Mouse (Mus musculus): ENCODE measurements at regions not wholly inside any gene's neighbourhood (a gene's known extent, or its start where the extent isn't known, plus 50 kb on each side); places are given as distances from the start of the nearest gene placed in this dataset.

GRCm38 (mm10) chr8:79515282-79515783, 116.0 kb upstream of the Smad1 start:
- DNase-seq (ENCODE audit: low spot score), result no peak

DNA sequence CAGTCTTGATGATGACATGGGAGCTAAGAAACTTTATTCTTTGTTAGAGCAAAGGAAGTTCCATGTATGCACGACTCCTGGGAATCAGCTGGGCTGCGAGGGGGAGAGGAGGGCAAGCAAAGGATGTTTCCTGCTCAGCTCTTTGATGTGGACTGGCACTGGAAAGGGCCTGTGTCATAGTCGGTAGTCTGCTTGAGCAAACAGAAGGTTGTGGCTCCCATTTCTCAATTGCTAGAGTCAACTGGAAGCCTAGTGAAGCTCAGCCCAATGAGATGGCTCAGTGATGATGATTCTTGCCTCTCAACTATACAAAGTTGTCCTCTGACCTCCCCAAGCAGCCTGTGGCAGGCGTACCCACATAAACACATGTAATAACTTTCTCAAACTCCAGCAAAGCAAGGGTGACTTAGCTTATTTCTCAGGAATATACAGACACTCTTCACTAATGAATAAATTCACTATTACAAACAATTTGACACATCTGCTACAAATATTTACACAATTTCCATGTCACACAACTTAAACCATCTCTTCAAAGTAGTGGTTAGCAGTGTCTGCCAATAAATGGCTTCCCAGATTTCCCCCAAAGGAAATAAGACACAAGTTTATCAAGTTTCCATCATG, 115.4 kb upstream of the Smad1 start:
- no peak for DNase-seq (ENCODE audit: low spot score)

GRCm38 (mm10) chr8:79508597-79508996, 109.3 kb upstream of the Smad1 start:
- DNase-seq (ENCODE audit: low spot score), result no peak

DNA sequence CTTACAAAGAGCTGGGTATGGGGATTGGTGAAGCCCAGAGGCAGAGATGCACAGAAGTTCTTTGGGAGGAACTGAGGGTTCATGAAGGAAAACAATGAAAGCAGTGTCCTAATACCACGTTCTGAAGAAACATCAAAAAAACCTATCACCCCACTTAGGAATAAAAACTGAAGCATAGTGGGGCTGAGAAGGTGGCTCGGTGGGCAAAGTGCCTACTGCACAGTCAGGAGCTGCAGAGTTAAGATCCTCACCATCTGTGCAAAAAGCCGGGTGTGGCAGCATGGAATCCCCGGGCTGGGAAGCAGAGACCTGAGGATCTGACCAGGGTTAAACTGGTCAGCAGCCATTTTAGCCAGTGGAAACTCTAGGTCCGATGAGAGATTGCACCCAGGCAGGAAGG, 106.1 kb upstream of the Smad1 start:
- no peak for DNase-seq (ENCODE audit: low spot score)

GRCm38 (mm10) chr8:79503906-79504305, 104.6 kb upstream of the Smad1 start:
- DNase-seq (ENCODE audit: low spot score), result no peak

DNA sequence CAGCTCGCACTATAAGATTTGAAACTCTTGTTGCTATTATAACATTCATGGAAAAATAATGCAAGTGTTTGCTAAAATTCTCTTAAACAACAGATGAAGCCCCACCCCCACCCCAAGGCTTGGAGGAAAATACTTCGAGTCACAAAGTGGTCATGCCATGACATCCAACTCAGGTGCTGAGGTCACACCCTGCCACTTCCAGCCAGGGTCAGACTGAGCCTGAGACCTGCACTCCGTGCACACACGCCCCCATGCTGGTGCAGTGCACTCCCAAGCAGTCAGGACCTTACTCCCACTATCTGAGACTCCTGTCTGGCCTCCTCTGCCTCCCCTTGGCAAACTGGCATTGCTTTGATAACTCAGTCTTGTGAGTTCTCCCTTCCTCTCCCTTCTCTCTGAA, 102.7 kb upstream of the Smad1 start:
- DNase-seq (ENCODE audit: low spot score), result no peak

GRCm38 (mm10) chr8:79501238-79501637, 101.9 kb upstream of the Smad1 start:
- DNase-seq (ENCODE audit: low spot score), result no peak

- no peak for DNase-seq (ENCODE audit: low spot score)
Measured at GRCm38 (mm10) chr8:79499258-79499657, 99.9 kb upstream of the Smad1 start.

DNA sequence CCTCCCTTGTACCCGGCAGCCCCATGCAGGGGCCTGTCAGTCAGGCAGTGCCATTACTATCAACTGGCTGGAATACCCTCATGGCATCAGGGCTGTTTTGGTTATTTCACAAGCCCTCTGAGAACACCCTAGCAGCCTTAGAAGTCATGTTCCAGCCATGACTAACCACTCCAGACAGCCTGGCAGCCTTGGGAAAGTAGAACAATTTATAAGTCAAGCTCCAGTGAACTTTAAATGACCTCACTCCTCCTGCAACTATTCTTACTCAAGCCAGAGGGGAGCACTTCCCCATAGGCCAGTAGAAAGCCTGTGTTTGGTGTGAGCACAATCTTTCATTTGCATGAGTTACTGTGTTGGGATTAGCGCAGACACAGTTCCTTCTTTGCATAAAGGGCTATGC, 99.3 kb upstream of the Smad1 start:
- DNase-seq (ENCODE audit: low spot score), result no peak

- DNase-seq (ENCODE audit: low spot score), result no peak
Measured at GRCm38 (mm10) chr8:79491156-79491698, 91.9 kb upstream of the Smad1 start.

DNA sequence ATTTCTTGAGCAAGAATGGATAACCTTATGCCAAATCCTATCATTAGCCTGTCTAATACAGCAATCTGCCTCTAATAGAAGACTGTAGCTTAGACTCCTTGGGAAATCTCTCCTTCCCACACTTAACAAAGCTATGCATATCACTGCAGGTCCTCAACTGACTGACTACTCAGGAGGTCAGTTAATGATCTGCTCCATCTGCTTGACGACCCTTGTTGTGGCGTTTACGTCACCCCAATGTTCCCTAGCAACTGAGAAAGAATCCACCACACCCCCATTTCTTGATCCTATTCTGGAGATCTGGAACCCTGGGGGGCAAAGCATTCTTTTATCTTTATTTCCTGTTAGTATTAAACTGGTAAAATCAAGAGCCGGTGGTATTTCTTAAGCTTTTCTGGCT, 91.4 kb upstream of the Smad1 start:
- no peak for DNase-seq (ENCODE audit: low spot score)

DNA sequence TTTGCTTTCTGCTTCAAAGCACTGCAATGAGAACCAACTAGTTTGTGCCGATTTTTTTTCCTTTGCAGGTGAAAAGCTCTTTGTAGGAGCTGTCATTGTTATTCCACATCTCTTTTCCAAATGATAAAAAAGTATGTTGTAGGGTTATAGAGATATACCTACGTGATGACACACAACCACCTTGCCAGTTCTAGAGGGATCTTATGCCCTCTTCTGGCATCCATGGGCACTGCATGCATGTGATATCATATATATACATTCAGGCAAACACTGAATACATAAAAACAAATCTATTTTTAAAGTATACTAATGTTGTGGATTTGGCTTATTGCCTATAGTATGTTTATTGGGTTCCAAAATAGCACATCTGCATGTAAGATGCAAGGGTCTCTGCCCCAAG, 89.5 kb upstream of the Smad1 start:
- DNase-seq (ENCODE audit: low spot score), result no peak

DNA sequence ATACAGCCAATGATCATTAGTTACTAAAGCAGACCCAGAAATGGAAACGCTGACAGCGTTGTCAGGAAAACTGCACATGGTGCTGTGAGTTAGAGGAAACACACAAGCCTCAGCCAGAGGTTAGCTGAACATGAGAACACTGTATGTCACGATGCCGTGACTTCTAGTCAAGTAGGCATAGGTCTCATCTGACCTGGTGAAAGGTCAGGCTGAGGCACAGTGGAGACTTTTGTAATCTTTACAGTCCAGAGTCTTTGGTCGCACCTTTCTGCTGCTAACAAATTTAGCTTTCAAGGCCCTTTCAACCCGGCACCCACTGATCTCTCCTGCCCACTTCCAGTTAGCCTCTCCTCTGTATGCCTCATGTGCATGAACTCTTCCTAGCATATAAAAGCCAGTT, 88.3 kb upstream of the Smad1 start:
- DNase-seq (ENCODE audit: low spot score), result no peak

- DNase-seq (ENCODE audit: low spot score), result no peak
Measured at GRCm38 (mm10) chr8:79479326-79479725, 80.0 kb upstream of the Smad1 start.

GRCm38 (mm10) chr8:79476012-79476411, 76.7 kb upstream of the Smad1 start:
- no peak for DNase-seq (ENCODE audit: low spot score)

GRCm38 (mm10) chr8:79474679-79475078, 75.4 kb upstream of the Smad1 start:
- DNase-seq (ENCODE audit: low spot score), result no peak

DNA sequence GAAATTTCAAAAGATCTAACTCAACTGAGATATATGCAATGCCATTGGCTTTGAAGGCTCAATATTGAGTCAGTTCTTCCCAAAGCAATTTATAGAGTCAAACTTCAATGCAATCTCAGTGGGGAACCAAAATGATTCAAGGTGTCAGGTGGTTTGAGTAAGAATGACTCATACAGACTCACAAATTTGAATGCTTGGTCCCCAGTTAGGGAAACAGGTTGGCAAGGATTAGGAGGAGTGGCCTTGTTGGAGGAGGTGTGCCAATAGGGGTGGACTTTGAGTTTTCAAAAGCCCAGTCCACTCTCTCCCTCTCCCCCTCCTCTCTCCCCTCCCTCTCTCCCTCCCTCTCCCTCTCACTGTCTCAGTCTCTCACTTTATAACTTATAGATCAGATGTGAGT, 52.8 kb upstream of the Smad1 start:
- no peak for DNase-seq (ENCODE audit: low spot score)

GRCm38 (mm10) chr8:79449453-79449852, 50.1 kb upstream of the Smad1 start:
- DNase-seq (ENCODE audit: low spot score), result no peak
